Mouse (Mus musculus) cerebellum, adult 18-20 months (tissue): ENCODE results near the gene Cpsf6.
A peak's percentile ranks its signal among the peaks of the same experiment; 100 is the strongest.

Source experiments
- DNase-seq, 2 experiments: peaks; one replicate each; pipeline ENCODE4 v3.0.0; 2021

The Cpsf6 gene

DNA sequence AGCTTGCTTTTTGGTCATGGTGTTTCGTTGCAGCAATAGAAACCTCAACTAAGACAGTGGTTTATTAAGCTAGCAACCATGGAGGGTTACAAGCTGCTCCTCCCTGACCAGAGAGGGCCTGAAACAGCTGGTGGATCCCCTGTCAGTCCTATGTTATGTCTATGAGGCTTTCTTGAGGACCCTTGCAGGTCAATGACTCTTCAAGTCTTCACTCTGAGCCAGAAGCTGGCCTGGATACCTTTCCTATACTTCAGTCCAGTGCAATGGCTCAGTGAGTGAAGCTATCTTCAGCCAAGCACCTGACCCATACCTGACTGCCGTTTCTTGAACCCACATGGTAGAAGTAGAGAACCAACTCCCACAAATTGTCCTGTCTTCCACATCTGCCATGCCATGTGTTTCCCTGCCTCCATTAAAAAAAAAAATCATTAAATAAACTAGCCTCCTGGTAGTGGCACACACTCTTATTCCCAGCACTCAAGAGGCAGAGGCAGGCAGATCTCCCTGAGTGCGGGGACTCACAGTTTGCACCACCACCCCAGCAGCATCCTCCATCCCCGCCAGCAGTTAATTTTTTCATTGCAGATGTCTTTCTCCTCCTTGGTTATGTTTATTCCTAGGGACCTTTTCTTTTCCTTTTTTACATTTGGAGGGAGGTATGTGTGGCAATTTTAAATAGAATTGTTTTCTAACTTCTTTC, 4.7 kb upstream of the Cpsf6 start:
- no peak for DNase-seq

DNA sequence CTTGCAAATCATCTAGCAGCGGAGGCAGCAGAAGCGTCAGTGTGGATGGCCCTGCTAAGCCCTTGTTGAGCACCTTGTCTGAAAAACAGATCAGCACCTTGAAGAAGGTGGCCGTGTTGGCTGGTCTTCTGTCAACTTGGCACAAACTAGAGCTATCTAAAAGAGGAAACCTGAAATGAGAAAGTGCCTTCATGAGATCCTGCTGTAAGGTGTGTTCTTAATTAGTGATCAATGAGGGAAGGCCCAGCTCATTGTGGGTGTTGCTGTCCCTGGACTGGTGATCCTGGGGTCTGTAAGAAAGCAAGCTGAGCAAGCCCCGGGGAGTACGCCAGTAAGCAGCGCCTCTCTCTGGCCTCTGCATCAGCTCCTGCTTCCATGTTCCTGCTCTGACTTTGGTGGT, 4.1 kb upstream of the Cpsf6 start:
- DNase-seq: no peak

DNA sequence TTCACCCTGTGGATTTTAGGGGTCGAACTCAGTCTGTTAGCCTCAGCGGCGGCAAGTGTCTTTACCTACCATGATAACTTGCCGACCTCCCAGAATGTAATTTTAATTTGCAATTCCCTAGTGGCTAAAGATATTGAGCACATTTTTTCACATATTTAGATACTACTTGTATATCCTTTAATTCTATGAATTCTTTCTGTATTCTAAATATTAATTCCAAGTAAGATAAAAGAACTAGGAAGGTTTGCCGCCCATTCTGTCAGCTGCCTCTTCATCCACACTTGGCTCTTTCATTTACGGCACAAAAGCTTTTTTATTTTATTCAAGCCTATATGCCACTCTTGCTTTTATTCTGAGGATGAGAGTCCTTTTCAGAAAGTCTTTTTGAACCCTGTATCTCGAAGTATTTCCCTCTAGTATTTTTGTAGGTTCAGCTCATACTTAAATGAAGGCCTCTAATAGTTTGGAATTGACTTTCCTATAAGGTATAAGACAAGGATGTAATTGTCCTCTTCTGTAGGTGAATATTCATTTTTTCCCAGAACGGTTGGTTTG, 3.3 kb upstream of the Cpsf6 start:
- DNase-seq: no peak

DNA sequence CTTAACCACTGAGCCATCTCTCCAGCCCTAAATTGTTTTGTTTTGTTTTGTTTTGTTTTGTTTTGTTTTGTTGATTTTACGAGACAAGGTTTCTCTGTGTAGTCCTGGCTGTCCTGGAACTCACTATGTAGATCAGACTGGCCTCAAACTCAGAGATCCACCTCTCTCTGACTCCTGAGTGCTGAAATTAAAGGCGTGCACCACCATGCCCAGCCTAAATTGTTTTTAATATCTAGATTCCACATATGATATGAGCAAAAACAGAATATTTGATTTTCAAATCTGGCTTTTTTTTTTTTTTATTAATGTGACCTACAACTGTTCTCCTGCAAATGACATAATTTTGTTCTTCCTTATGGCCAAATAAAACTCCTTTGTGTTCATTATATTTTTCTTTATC, 2.3 kb upstream of the Cpsf6 start:
- no peak for DNase-seq

DNA sequence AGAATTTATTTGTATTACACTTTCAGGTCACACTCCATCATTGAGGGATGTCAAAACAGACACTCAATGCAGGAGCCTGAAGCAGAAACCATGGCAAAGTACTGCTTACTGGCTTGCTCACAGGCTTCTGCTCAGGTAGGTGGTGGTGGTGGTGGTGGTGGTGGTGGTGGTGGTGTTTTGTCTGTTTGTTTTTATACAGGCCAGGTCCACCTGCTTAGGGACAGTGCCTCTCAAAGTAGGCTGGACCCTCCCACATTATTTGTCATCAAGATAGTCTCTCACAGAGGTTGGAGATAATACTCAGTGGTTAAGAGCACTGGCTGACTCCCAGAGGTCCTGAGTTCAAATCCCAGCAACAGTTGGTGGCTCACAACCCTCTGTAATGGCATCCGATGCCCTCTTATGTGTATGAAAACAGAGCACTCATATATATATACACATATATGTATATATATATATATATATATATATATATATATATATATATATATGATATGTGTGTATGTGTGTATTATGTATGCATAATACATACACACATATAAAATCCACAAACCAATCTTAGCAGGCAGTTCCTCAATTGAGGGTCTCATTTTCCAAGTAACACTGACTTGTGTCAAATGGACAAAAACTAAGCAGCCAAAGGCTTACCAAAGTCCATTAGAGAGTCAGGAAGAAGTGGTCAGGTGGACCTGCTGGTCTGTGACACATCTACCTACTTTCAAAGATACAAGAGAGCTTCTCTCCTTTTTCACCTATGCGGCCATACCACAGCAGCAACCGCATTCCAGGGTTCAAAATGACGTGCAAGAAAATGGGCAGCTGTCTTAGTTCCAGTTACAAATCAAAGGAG, 1.1 kb upstream of the Cpsf6 start:
- DNase-seq: no peak

DNA sequence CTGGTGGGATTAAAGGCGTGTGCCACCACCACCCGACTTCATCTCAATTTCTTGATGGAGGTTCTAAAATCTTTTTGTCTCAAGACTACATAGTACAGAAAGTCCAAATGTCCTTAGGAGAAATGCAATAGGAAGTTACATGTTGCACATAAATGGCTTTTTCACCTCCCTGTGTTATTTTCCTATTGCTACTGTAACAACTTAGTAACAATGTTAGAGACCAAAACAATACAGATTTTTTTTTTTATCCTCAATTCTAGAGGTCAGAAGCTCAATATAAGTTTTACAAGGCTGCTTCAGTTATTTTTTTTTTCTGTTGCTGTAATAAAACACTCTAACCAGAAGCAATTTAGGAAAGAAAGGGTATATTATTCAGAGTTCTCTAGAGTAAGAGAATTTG, 374 bp downstream of the Cpsf6 start:
- no peak for DNase-seq

DNA sequence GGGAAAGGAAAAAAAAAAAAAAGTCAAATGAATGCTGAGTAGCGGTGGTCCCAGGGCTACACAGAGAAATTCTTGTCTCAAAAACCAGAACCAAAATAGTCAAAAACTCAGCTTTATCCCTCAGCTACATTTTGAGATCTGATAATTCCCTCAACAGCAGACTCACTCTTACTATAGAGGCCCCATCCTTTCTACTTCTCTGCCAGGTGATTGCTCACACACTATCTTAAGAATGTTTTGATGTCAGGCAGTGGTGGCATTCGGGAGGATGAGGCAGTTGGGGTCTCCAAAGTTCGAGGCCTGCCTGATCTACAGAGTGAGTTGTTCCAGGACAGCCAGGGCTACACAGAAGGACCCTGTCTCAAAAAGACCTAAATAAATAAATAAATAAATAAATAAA, 1.2 kb downstream of the Cpsf6 start:
- DNase-seq: no peak

DNA sequence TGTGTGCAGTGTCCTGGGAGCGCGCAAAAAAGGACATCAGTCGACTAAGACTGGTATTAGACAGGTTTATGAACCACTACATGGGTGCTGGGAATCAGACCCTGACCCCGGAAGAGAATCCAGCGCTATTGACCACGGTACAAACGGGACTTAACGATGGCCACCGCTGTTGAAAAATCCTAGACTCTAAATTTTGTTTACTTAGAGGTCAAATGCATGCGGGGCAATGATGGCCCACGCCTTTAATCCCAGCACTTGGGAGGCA, 1.6 kb downstream of the Cpsf6 start:
- no peak for DNase-seq

DNA sequence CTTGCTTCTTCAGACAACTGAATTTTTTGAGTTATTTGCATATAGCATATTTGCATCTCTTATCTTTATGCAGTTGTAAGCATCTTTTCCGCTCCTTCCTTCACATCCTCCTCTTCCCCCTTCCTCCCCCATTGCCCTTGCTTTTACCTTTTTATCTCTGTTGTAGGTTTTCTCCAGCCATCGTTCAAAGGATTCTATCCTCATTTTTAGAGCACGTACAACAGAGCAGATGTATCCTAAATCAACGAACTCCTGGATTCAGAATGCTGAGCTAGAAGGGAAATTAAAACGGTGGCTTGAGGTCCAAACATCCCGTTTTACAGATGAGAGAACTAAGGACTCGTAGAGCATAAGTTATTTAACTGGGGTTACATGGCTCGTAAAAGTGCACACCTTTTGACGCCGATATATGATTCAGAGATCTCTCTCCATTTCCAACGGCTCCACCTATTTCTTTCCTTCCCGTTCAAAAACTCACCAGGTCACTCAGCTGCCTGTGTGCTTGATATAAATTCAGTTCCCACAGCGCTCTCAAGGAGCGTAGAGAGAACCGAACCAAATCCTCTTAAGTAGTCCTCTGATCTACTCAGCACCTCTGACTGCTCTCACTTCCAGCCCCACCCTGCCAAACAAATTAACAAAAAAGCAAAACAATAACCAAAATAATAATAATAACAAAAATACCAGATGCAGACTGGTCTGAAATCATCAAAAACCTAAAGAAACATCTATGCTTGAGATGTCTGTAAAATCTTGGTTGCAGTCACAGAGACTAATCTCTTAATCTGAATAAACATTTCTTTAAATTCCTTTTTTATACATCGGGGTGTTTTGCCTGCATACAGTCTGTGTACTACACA, 2.2 kb downstream of the Cpsf6 start:
- DNase-seq: no peak

DNA sequence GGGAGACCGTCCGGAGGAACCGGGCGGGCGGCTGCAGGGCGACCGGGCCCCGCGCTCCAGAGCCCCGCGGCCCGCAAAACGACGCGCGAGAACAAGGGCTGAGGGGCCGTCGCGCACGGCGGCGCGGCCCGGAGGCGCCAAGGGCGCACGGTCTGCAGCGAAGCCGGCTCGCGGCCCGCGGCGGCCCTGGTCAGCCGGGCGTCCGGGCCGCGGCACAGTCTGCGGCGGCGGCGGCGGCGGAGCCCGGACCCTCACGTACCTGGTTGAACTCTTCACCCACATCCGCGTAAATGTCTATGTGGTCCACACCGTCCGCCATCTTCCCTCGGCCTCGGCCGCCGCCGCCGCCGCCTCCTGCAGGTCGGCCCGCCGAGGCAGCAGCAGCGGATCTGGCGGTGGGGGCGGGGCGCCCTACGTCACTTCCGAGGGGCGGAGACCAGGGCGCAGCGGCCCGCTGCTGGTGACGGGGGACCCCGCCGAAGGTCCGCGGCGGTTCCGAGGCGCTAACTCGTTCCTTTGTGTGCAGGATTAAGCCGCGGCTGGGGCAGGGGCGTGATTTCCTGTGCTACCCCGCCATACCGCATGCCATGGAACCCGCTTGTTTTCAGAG, 3.1 kb downstream of the Cpsf6 start:
- DNase-seq: peak; percentile 96 to 98

DNA sequence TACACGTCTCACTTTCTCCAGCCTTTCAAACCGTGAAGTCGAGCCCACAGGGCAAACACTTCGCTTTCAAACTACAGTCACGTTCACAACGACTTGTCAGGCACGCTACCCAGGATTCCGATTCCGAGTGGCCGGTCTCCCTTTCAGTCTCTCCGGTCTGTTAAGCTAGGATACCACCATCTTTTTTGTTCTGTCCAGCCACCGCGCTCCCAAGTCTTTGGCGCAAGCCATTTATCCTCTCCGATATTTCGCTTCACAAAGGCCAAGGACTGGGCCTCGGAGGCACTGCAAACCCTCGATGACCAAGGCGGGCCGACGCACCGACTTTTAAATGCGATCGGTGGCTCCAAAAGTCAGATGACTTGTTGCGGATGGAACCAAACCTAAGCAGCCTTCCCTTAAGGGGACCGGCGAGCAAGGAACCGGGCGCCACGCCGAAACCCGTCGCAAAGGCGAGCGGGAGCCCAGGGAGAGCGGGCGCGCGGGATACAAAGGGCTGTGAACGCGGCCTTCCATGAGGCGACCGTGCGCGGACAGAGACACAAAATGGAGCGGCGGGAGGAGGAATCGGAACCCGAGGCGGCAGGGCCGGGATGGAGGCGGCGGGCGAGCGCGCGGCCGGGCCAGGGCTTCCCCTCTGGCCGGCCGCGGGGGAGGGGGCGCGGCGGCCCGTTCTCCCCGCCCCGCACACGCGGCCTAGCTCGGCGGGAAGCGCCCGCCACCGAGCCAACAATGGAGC, 3.8 kb downstream of the Cpsf6 start:
- DNase-seq: peak; percentile 46 to 68

DNA sequence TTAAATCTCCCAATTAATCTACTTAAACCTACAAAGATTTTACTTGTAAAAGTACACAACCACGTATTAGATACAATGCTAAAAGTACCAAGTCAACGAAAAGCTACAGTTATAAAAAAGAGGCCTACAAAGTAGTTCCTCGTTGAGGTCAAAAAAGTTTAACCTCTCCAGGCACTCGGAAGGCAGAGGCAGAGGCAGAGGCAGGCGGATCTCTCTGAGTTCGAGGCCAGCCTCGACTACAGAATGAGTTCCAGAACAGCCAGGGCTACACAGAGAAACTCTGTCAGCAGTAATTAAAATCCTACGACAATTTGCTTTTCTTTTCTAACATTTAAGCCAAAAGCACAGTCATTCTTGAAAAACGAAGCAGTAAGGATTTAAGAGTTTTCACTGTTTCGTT, 4.7 kb downstream of the Cpsf6 start:
- DNase-seq: no peak

DNA sequence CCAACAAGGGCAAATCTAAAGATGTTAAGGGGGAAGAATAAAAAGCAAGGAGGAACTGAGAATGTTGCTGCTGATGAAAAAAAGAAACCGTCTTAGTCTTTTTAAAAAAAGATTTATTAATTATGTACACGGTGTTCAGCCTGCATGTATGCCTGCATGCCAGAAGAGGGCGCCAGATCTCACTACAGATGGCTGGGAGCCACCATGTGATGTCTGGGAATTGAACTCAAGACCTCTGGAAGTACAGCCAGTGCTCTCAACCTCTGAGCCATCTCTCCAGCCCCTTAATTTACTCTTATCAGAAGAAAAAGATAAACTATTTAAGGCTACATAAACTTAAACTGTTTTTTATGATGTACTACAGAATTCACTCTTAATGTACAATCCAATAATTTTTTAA, 16.7 kb downstream of the Cpsf6 start:
- DNase-seq: peak; percentile 42 to 65

DNA sequence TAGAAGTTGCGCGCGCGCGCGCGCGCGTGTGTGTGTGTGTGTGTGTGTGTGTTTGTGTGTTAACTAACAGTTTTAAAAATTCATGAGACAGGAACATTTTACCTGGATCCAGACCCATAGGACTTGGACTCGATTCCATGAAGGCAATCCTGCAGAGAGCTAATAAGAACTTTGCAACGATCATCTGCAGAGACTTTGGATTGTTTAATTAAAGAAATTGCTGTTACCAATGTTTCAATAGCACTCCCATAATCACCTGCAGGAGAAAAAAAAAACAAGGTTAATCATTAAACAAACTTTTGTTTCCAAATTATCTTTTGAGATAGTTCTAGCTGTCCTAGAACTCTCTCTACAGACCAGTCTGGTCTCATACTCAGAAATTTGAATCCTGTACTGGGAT, 20.9 kb downstream of the Cpsf6 start:
- no peak for DNase-seq

DNA sequence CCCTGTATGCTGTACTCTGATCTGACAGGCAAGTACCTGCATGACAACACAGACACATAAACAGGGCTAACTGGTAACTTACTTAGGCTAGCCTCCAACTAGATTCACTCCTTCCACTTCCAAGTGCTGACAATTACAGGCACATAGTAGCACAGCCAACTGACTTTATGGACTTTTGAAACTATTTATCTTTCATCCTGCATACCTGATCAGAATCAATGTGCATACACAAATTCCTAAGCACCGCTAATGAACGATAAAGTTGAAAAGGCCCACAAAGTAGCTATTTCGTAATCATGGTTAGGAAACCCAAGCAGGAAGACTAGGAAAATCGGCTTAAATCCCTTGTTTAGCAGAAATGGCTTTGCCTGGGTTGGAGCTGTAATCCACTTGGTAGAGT, 36.8 kb downstream of the Cpsf6 start:
- DNase-seq: no peak

DNA sequence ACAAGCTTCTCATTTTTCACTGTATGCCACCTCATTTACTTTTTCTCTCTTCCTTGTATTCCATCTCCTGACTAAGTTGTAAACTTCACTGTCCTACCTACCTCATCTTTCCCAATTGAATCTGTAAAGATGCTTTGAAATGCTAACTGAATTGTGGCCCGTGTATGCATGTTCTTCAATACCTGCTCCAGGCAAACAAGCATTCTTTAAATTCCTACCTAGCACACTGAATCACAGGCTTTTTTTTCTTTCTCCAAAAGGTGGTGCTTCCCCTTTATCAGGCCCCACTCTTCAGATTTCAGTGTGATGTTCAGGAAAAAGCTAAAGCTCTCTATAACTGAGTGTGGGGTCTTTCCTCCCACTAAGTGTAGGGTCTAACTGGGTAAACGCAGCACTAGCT, 37.4 kb downstream of the Cpsf6 start:
- DNase-seq: no peak

DNA sequence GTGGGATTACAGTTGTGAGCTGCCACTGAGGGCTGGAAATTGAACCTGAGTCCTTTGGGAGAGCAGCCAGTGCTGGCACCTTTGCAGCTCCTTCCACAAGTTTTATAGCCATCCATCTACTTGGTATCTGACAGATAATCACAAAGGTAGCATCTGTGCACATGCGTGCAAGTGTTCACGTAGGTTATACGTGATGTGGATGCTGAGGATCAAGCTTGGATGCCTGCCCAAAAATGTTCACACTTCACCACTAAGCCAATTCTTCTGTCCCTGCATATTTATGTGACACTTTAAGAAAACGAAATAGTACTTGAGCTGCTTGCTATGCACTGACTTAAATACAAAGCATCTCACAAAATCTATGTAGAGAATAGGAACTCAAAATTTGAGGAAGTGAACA, 38.8 kb downstream of the Cpsf6 start:
- no peak for DNase-seq

DNA sequence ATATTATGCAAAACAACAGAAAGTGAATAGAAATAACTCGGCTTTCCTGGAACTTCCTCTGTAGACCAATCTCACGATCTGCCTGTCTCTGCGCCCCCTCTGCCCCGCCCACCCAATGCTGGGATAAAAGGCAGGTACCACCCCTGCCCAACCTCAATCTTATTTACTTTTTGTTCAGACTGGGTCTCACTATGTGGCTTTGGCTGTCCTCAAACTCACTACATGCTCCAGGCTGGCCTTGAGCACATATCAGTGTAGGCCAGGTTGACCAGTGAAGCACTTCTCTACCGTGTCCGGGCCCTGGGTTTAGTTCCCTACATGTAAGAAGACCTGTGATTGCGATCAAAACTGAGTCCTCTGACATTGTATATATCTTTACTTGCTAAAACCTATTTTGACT, 40.6 kb downstream of the Cpsf6 start:
- no peak for DNase-seq

DNA sequence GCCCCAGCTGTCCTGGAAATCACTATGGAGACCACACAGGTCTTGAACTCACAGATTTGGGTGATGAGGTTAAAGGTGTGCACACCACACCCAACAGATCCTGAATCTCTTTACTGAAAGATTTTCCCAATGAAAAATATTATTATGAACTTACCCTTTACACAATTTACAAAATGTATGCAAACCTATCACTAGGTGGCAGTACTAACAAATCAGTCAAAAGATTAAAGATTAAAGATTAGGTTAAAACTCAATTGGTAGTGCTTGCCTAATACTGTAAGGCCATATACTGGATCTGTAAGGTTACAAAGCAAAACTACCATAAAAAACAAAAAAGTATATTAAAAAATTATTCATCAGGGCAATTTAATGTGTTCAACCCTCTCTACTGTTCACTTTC, 41.9 kb downstream of the Cpsf6 start:
- DNase-seq: no peak

DNA sequence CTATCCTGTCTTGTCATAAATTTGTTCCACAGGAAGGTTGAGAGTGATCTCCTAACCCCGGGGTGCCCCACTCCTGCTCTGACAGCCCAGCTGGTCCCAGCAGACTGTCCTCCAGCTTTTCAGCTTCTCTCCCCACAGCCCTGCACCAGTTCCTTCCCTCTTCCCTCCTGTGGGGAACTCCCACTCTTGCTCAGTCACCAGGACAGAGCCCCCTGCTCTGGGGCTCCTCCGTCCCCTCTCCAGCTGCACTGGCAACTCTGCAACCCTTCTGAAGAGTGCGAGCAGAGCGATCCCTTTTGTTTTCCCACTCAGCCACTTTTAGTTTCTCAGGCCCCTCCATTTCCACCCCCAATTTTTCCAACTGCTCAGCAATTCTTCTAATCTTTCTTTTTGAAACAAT, 44.2 kb downstream of the Cpsf6 start:
- DNase-seq: no peak

DNA sequence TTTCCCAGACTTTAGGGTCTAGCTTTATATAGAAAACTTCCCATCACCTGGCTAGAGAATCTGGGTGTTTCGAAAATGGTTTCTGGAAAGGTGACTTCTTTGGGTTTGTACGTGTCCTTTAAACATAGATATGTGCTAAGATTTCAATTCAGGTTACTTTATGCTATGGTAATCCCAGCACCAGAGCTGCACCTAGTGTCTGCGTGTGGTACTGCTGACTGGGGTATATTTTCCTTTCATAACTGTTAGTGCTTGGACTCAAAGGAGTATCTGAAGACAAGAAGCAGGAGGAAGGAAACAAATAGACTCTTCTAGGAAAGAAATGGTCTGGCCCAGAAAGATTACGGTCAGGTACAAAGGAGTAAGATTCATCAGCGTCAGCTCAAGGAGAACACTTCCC, 49.3 kb downstream of the Cpsf6 start:
- DNase-seq: no peak

DNA sequence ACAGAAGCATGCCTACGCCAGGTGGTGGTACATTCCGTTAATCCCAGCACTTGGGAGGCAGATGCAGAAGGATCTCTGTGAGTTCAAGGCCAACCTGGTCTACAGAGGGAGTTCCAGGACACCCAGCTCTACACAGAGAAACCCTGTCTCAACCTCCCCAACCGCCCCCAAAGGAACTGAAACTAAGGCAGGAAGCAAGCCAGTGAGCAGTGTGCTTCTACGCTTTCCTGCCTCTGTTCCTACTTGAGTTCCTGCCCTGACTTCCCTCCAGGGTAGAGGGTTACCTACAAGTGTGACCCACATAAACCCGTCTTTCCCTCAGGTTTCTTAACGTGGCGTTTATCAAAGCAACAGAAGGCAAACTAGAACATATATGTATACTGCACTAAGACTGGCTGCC, 56.0 kb downstream of the Cpsf6 start:
- DNase-seq: no peak

DNA sequence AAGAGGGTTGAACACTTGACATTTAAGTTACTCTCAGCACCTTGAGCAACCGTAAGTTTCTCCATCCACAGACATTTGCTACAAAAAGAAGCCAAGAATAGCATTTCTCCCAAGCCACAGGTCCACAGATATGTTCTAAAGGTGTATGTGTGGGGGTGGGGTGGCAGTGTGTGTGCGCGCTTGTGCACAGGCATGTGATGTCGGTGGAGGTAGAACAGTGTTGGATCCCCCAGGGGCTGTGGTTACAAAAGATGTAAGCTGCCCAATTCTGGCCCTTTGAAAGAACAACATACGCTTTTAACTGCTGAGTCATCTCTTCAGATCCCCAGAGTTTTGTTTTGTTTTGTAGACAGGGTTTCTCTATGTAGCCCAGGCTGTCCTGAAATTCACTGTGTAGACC, 57.2 kb downstream of the Cpsf6 start:
- no peak for DNase-seq
